Mouse (Mus musculus) embryonic facial prominence, embryonic 10.5 days (tissue): ENCODE data around the gene Lyz2. TPM values are rescaled to one million over a fixed set of nuclear protein-coding genes. Genes with fewer than 3 reads are reported as not detected.

Experiments
- DNase-seq: peaks from one replicate; pipeline ENCODE4 v3.0.0-alpha.2; 2017; ENCODE audit warnings: low spot score
- H3K27ac ChIP-seq: fragments of 300-500 bp; sonication (generic); replicated peaks from 2 replicates; pipeline ENCODE4 v1.5.1; 2016; ENCODE audit warnings: mild to moderate bottlenecking
- H3K27me3 ChIP-seq: fragments of 300-500 bp; sonication (generic); replicated peaks from 2 replicates; pipeline ENCODE4 v1.6.1; 2016; ENCODE audit warnings: low read depth, mild to moderate bottlenecking; ENCODE audit not compliant: poor library complexity, severe bottlenecking
- H3K36me3 ChIP-seq: fragments of 300-500 bp; sonication (generic); replicated peaks from 2 replicates; pipeline ENCODE4 v1.6.1; 2016; ENCODE audit warnings: mild to moderate bottlenecking, moderate library complexity
- H3K4me1 ChIP-seq: fragments of 300-500 bp; sonication (generic); 2 replicates; pipeline ENCODE4 v1.6.1; 2016
- H3K4me3 ChIP-seq: fragments of 300-500 bp; sonication (generic); 2 replicates; pipeline ENCODE4 v1.5.1; 2016; ENCODE audit warnings: mild to moderate bottlenecking, moderate library complexity
- H3K9me3 ChIP-seq: fragments of 300-500 bp; sonication (generic); 2 replicates; pipeline ENCODE4 v1.6.1; 2016; ENCODE audit warnings: mild to moderate bottlenecking
- WGBS: fragments of 180-500 bp; shearing (Covaris S2); methylation state at CpG from one replicate; pipeline ENCODE4 v1.1.7; 2016; 5-methylcytosine and 5-hydroxymethylcytosine counted together
- polyA plus RNA-seq: library from polyadenylated mRNA; unstranded; fragments of >200 nt; fragmentation: Nextera tagmentation; extraction: Ambion mirVana; gene quantifications from 2 replicates; pipeline ENCODE4 v1.2.1, GENCODE M21; 2016

Gene Lyz2
- polyA plus RNA-seq, result 7.2 and 11.9 TPM in 2 replicates

DNA sequence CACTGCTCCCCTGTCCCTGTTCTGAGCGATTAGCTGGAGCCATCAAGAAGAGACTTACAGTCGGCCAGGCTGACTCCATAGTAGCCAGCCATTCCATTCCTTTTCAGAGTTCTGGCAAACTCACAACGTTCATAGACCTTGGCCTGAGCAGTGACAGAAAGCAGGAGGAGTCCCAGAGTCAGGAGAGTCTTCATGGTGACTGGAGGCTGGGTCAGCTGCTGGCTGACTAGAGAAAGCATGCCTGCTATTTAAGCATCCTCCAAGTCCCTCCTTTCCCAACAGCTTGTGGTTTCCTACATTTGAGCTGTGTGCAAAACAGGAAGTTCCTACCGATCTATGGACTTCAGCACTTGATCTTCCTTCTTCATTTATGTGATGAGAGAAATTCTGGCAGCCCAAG lies at the start of gene Lyz2:
Lyz2 (minus strand) TSS at position 273 of the 400 bp plus-strand sequence.
- no peaks in the 10 kb centered on the region for H3K27me3 ChIP-seq
- H3K9me3 ChIP-seq, result no peaks in the 10 kb centered on the region
- 70% methylated on average over 4 of the region's 4 CpGs for WGBS
- no peaks in the 10 kb centered on the region for H3K4me1 ChIP-seq
- H3K4me3 ChIP-seq, result no peak within 1 kb of the TSS
- DNase-seq, result no peak
- H3K27ac ChIP-seq, result no peak within 1 kb of the TSS
- H3K36me3 ChIP-seq, result no peaks in the 10 kb centered on the region

DNA sequence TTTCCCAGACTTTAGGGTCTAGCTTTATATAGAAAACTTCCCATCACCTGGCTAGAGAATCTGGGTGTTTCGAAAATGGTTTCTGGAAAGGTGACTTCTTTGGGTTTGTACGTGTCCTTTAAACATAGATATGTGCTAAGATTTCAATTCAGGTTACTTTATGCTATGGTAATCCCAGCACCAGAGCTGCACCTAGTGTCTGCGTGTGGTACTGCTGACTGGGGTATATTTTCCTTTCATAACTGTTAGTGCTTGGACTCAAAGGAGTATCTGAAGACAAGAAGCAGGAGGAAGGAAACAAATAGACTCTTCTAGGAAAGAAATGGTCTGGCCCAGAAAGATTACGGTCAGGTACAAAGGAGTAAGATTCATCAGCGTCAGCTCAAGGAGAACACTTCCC lies 48.4 kb upstream of the Lyz2 start:
- Histone ChIP-seq H3K27ac (no peak overlapping the region), H3K4me1 (0 out of 2 replicates have a peak, but pooled peaks cover under 1% of the 10 kb centered on the region), H3K9me3 (no peaks in the 10 kb centered on the region), H3K36me3 (no peaks in the 10 kb centered on the region), H3K27me3 (no peaks in the 10 kb centered on the region), H3K4me3 (no peak overlapping the region)
- no peak for DNase-seq
- WGBS, result 81% methylated on average over 5 of the region's 5 CpGs

DNA sequence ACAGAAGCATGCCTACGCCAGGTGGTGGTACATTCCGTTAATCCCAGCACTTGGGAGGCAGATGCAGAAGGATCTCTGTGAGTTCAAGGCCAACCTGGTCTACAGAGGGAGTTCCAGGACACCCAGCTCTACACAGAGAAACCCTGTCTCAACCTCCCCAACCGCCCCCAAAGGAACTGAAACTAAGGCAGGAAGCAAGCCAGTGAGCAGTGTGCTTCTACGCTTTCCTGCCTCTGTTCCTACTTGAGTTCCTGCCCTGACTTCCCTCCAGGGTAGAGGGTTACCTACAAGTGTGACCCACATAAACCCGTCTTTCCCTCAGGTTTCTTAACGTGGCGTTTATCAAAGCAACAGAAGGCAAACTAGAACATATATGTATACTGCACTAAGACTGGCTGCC lies 41.7 kb upstream of the Lyz2 start:
- WGBS, result 86% methylated on average over 7 of the region's 7 CpGs
- H3K9me3 ChIP-seq, result no peaks in the 10 kb centered on the region

DNA sequence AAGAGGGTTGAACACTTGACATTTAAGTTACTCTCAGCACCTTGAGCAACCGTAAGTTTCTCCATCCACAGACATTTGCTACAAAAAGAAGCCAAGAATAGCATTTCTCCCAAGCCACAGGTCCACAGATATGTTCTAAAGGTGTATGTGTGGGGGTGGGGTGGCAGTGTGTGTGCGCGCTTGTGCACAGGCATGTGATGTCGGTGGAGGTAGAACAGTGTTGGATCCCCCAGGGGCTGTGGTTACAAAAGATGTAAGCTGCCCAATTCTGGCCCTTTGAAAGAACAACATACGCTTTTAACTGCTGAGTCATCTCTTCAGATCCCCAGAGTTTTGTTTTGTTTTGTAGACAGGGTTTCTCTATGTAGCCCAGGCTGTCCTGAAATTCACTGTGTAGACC lies 40.5 kb upstream of the Lyz2 start:
- no peaks in the 10 kb centered on the region for H3K36me3 ChIP-seq
- 96% methylated on average over 5 of the region's 5 CpGs for WGBS
- no peaks in the 10 kb centered on the region for H3K9me3 ChIP-seq

More for the DNA sequence above, 41.7 kb upstream of the Lyz2 start:
- H3K36me3 ChIP-seq, result no peaks in the 10 kb centered on the region
- no peak overlapping the region for H3K27ac ChIP-seq
- DNase-seq, result no peak
- no peaks in the 10 kb centered on the region for H3K4me1 ChIP-seq
- H3K4me3 ChIP-seq, result no peak overlapping the region
- no peaks in the 10 kb centered on the region for H3K27me3 ChIP-seq

DNA sequence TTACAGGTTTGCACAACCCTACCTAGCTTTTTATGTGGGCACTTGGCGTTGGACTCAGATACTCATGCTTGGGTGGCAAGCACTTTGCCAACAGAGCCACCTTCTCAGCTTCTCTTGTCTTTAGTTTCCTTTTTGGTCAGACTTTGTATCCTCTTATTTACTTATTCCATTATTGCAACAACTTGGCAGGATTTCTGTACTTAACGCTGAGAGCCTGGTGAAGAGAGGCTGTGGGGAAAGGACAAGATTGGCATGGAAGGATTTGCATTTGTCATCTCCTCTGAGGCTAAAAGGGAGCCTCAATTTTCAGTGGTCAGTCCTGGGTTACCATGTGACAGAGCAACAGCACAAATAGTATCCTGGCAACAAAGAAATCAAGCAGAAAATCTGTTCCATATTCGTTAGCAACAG lies 38.5 kb upstream of the Lyz2 start:
- WGBS, result 81% methylated on average over 3 of the region's 3 CpGs
- no peaks in the 10 kb centered on the region for H3K9me3 ChIP-seq
- no peaks in the 10 kb centered on the region for H3K36me3 ChIP-seq
- no peak for DNase-seq
- no peaks in the 10 kb centered on the region for H3K27me3 ChIP-seq
- no peaks in the 10 kb centered on the region for H3K4me1 ChIP-seq
- H3K27ac ChIP-seq, result no peak overlapping the region
- H3K4me3 ChIP-seq, result no peak overlapping the region

More for the DNA sequence above, 40.5 kb upstream of the Lyz2 start:
- Histone ChIP-seq H3K27me3 (no peaks in the 10 kb centered on the region), H3K4me3 (no peak overlapping the region), H3K27ac (no peak overlapping the region), H3K4me1 (no peaks in the 10 kb centered on the region)
- no peak for DNase-seq

DNA sequence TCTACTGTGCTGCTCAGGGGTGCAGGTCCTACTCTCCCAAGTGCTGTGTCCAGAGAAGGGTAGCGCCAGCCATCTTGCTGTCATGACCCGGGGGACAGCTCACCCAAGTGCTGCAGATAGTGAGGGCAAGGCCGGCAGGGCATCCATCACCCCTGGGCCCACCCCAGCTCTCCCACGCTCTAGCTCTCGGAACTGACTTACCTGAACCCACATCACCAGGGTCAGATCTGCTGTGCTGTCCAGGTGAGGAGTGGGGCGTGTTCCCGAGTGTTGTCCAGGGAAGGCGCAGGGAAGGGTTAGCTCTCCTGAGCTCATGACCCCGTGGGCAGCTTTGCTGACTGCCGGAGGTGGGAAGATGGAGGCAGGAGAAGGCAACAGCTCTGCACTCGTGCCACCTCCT lies 34.3 kb upstream of the Lyz2 start:
- no peaks in the 10 kb centered on the region for H3K36me3 ChIP-seq
- DNase-seq, result no peak
- H3K27ac ChIP-seq, result no peak overlapping the region; the same call in 1 of the 2 replicates
- no peaks in the 10 kb centered on the region for H3K4me1 ChIP-seq
- no peaks in the 10 kb centered on the region for H3K9me3 ChIP-seq
- no peaks in the 10 kb centered on the region for H3K27me3 ChIP-seq
- H3K4me3 ChIP-seq, result no peak overlapping the region
- WGBS, result 91% methylated on average over 11 of the region's 11 CpGs

DNA sequence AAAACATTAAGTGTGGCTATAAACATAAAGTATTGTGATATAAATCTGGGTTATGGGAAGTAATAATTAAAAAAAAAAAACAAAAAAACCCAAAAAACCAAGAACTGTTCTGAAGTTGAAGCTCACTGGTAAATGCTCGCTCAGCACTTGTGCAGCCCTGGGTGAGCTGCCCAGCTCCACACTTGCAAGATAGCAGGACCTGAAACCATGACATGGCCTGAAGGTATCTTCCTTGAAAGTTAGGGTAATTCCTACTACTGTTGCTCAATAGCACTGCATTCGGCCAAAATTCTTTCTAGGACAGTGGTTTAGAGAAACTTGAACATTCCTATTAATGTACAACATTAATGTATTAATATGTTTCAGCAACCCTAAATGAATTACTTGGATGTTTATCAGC lies 31.0 kb upstream of the Lyz2 start:
- Histone ChIP-seq H3K4me3 (no peak overlapping the region), H3K4me1 (no peaks in the 10 kb centered on the region), H3K27me3 (no peaks in the 10 kb centered on the region), H3K36me3 (no peaks in the 10 kb centered on the region), H3K9me3 (no peaks in the 10 kb centered on the region), H3K27ac (no peak overlapping the region)
- 89% methylated on average over 2 of the region's 2 CpGs for WGBS
- no peak for DNase-seq

DNA sequence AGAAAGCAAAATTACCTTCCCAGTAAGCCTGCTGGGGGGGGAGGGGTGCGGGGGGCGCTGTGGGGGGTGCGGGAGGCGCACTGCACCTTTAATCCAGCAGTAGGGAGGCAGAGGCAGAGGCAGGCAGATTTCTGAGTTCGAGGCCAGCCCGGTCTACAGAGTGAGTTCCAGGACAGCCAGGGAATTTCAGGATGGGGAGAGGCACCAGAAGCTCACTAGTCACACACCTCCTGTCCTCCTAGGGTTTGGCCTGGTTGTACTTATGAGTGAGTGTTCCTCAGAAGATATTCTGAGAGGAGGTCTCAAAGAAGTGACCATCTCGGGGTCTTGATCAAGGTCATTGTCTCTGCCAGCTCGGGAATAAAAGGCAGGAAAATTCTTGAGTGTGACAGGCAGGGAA lies 30.0 kb upstream of the Lyz2 start:
- 86% methylated on average over 8 of the region's 8 CpGs for WGBS
- no peak overlapping the region for H3K4me3 ChIP-seq
- no peak for DNase-seq
- H3K36me3 ChIP-seq, result no peaks in the 10 kb centered on the region
- H3K9me3 ChIP-seq, result no peaks in the 10 kb centered on the region
- no peaks in the 10 kb centered on the region for H3K4me1 ChIP-seq
- no peak overlapping the region for H3K27ac ChIP-seq
- H3K27me3 ChIP-seq, result no peaks in the 10 kb centered on the region

DNA sequence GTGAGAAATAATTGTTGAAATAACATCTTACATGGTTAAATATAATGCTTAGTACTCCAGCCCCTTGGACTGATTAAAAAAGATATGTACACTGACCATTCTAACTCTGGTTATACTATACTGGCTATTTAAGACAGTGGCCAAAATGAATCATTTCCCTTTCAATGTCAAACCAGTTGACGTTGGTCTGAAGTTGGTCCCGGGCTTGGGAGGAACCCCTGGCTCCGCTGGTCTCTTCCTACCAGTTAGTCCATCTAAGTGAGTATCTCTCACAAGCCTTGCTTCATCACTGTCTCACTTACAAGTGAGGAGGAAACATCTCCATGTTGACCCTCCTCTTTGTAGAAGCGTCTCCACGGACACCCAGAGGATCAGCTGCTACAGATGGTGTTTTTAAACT lies 22.2 kb upstream of the Lyz2 start:
- H3K4me1 ChIP-seq, result no peaks in the 10 kb centered on the region
- H3K36me3 ChIP-seq, result no peaks in the 10 kb centered on the region
- H3K27ac ChIP-seq, result no peak overlapping the region
- no peak overlapping the region for H3K4me3 ChIP-seq
- H3K9me3 ChIP-seq, result no peaks in the 10 kb centered on the region
- WGBS, result 93% methylated on average over 5 of the region's 5 CpGs
- no peaks in the 10 kb centered on the region for H3K27me3 ChIP-seq
- no peak for DNase-seq

DNA sequence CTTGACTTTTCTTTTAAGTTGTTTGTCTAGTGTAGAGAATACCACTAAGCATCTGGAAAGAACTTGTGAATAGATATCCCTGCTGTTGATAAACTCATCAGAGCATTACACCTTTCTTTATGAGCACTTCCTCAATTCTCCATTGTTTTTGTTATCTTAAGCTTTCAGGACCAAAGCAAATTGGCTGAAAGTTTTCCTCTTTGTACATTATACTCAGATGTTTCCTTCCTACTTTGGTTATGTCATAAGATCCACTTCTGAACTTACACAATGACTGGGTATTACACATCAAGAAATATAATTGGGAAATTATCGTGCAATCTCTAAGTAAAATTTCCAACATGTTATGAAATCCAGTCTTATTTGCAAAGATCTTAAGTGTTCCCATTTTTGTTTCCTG lies 19.6 kb upstream of the Lyz2 start:
- Histone ChIP-seq H3K4me3 (no peak overlapping the region), H3K9me3 (no peaks in the 10 kb centered on the region), H3K36me3 (no peaks in the 10 kb centered on the region), H3K27ac (no peak overlapping the region), H3K4me1 (no peaks in the 10 kb centered on the region), H3K27me3 (no peaks in the 10 kb centered on the region)
- WGBS, result 93% methylated on average over 1 of the region's 1 CpGs
- no peak for DNase-seq

DNA sequence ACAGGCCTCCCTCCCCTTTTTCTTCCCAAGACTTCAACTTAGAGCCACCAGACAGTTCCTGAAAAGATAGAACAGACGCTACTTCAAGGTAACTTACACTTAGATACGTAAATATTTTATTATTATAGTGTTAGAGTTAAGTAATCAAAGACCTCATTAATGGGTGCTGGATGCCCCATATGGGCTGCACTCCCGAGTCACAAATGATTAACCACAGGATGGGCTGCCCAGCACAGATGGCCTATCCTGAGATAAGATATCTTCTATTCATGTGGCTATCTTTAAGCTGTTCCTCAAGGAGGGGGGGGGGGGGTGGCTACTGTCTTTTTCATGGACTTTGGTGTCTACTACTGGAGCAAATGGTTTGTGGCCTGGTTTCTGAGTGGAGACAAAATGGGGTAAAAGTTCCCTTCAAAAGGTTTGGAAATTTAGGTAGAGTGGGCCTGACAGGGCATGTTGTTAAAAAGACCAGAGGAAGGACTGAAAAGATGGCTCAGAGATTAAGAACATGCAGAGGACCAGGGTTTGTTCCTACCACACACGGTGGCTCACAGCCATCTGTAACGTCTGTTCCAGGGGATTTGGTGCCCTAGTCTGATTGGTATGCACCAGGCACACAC lies 17.9 kb upstream of the Lyz2 start:
- Histone ChIP-seq H3K27ac (no peak overlapping the region), H3K4me3 (no peak overlapping the region), H3K36me3 (no peaks in the 10 kb centered on the region), H3K27me3 (no peaks in the 10 kb centered on the region), H3K4me1 (no peaks in the 10 kb centered on the region), H3K9me3 (no peaks in the 10 kb centered on the region)
- DNase-seq, result no peak
- WGBS, result 90% methylated on average over 5 of the region's 5 CpGs

DNA sequence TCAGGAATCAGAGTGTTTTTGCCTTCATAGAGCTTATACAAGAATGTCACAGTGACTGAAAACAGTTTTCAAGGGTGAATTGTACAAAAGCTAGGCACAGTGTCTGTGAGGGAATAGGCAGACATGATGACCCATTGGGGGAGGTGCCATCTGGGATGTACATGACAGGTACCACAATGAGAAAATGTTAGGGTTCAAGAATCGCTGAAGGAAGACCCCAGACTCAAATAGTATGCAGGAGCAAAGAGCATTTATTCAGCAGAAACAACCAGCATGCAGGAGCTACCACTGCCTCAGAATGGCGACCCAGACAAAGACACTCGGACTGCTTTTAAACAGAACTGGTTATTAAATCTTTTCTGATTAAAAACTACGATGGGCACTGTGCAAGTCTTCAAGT lies 17.0 kb upstream of the Lyz2 start:
- Histone ChIP-seq H3K9me3 (no peaks in the 10 kb centered on the region), H3K27me3 (no peaks in the 10 kb centered on the region), H3K4me3 (no peak overlapping the region), H3K4me1 (no peaks in the 10 kb centered on the region), H3K27ac (no peak overlapping the region), H3K36me3 (no peaks in the 10 kb centered on the region)
- WGBS, result 91% methylated on average over 4 of the region's 4 CpGs
- no peak for DNase-seq

DNA sequence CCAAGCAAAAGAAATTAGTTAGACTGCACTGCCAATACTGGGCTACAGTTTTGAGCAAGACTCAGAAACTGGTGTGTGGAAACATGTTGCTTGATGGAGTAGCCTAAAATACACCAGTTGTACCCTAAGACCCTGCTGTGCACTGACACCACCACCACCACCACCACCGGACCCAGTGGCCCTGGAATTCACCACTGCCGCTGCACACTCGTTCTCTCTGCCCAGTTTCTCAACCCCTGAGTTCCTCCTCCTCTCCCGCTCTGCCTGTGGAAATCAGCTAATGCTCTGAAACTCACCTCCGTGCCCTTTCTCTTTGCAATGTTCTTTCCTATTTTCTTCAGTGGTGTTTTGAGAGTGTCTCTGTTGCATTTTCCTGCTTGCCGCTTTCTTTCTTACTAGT lies 16.2 kb upstream of the Lyz2 start:
- Histone ChIP-seq H3K4me3 (no peak overlapping the region), H3K27ac (no peak overlapping the region), H3K4me1 (no peaks in the 10 kb centered on the region), H3K36me3 (no peaks in the 10 kb centered on the region), H3K27me3 (no peaks in the 10 kb centered on the region), H3K9me3 (no peaks in the 10 kb centered on the region)
- no peak for DNase-seq
- WGBS, result 86% methylated on average over 6 of the region's 6 CpGs
